Mouse (Mus musculus): ENCODE results near the gene Rpn2. TPM values are rescaled to one million over a fixed set of nuclear protein-coding genes. Genes with fewer than 3 reads are reported as not detected.

Gene Rpn2
- total RNA-seq, 2 experiments from 2014 or later: 132 to 138 TPM

GRCm38 (mm10) chr2:157315486-157315885, 36.7 kb downstream of the Rpn2 start:
- no peak overlapping the region for H3K27ac ChIP-seq

DNA sequence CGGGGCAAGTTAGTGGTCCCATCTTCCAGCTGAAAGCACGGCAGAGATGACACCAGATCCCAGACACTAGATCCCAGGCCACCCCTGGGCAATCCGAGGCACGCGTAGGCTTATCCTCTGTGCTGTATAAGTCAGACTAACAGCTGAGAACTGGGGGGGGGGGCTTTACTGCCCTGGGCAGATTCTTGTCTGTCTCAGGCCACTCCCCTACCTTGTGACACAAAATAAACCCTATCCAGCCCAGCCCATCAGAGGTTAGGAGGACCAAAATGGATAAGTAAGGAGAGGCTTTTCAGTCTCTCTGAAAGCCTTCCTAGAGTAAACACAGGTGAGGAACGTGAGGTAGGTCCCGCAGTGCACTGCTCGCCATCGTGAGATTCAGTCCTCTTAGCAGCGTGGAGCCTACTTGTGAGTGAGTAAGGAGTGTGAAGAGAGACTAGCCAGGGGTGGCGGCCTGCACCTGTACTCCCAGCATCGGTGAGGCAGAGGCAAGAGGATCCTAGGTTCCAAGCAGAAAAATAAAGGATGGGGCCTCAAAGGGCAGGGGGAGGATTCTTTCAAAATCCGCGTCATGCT, 37.6 kb downstream of the Rpn2 start:
- TF ChIP-seq CTCF (conservative IDR thresholded peaks at IDR 0.05): no peak
- Histone ChIP-seq H3K27ac (no peak overlapping the region), H3K4me3 (no peak overlapping the region)
- DNase-seq (ENCODE audit: low spot score in 2 of 2): no peak

More at GRCm38 (mm10) chr2:157315486-157315885, 36.7 kb downstream of the Rpn2 start:
- no peak for DNase-seq (ENCODE audit: low spot score in 2 of 2)
- H3K4me3 ChIP-seq: no peak overlapping the region
- TF ChIP-seq CTCF (conservative IDR thresholded peaks at IDR 0.05): no peak

DNA sequence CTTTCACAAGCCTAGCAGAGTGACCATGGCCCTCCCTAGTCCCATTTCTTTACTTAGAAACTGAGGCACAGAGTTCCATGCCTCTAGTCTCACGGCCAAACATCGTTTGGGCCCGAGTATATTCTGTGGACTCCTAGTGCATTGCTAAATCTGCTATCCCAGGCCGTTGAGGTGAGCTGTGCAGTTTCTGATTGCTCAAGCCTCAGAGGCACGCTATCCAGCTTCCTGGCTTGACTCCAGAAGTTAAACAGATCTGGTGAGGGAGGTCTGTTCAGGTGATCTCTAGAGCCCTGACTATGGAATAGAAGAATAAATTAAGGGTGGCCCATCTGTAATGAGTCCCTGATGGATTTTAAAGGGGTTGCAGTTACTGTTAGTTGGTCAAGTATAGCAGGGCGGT, 38.4 kb downstream of the Rpn2 start:
- no peak for TF ChIP-seq CTCF (conservative IDR thresholded peaks at IDR 0.05)
- DNase-seq (ENCODE audit: low spot score in 2 of 2): no peak
- H3K4me3 ChIP-seq: no peak overlapping the region
- H3K27ac ChIP-seq: peak overlapping the region; percentile 18; the same call in 1 of the 2 replicates

- no peak for TF ChIP-seq CTCF (conservative IDR thresholded peaks at IDR 0.05)
- Histone ChIP-seq H3K4me3 (no peak overlapping the region), H3K27ac (no peak overlapping the region)
- no peak for DNase-seq (ENCODE audit: low spot score in 2 of 2)
Observed at GRCm38 (mm10) chr2:157320135-157320534, 41.3 kb downstream of the Rpn2 start.

DNA sequence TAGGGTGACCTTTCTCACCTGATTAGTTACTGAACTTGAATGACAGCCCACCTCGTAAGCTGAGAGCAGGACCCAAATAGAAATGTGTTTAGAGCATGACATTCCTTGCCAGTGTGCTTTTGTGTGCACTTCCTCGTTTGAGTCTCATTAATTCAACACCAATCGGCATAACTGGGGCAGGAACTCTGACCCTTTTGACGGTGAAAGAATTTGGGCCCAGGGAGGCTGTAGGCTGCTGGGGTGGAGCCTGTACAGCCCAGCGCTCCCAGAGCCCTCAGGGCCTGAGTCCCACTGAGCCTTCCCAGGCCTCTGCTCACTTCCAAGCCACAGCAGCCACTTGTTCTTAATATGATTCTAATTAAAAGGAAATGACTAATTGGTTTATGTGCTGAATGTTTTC, 42.1 kb downstream of the Rpn2 start:
- no peak for TF ChIP-seq CTCF (conservative IDR thresholded peaks at IDR 0.05)
- no peak for DNase-seq (ENCODE audit: low spot score in 2 of 2)
- Histone ChIP-seq H3K4me3 (no peak overlapping the region), H3K27ac (0 out of 2 replicates have a peak overlapping the region, but pooled peaks have one; percentile 1)

- H3K4me3 ChIP-seq: no peak overlapping the region
- no peak for DNase-seq (ENCODE audit: low spot score in 2 of 2)
- no peak for TF ChIP-seq CTCF (conservative IDR thresholded peaks at IDR 0.05)
- H3K27ac ChIP-seq: peak overlapping the region; percentile 18; the same call in 1 of the 2 replicates
Observed at GRCm38 (mm10) chr2:157322029-157322766, 43.4 kb downstream of the Rpn2 start.

GRCm38 (mm10) chr2:157325238-157325637, 46.4 kb downstream of the Rpn2 start:
- no peak for TF ChIP-seq CTCF (conservative IDR thresholded peaks at IDR 0.05)
- Histone ChIP-seq H3K27ac (no peak overlapping the region), H3K4me3 (no peak overlapping the region)
- DNase-seq (ENCODE audit: low spot score in 2 of 2): no peak

DNA sequence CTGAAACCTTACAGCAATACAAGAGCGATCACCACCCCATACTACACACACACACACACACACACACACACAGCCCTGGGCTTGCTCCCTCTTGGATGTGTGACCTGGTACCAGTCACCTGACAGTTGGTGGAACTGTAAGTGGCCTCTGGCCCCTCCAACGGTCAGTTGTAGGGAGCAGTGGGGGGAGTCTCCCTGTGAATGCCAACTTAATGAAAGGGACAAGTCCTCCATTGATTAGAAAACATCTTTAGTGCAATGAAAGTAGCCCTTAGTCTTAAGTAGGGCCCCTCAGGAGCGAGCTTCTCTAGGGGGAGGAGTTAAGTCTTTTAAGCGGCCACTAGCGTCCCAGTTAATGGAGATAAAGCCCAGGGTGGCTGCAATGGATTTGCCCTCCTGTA, 49.3 kb downstream of the Rpn2 start:
- DNase-seq (ENCODE audit: low spot score in 2 of 2): no peak
- H3K27ac ChIP-seq: no peak overlapping the region

GRCm38 (mm10) chr2:157328570-157328969, 49.8 kb downstream of the Rpn2 start:
- H3K27ac ChIP-seq: no peak overlapping the region
- TF ChIP-seq CTCF (conservative IDR thresholded peaks at IDR 0.05): no peak
- DNase-seq (ENCODE audit: low spot score in 2 of 2): no peak
- no peak overlapping the region for H3K4me3 ChIP-seq

More for the DNA sequence above, 49.3 kb downstream of the Rpn2 start:
- TF ChIP-seq CTCF (conservative IDR thresholded peaks at IDR 0.05): no peak
- no peak overlapping the region for H3K4me3 ChIP-seq

DNA sequence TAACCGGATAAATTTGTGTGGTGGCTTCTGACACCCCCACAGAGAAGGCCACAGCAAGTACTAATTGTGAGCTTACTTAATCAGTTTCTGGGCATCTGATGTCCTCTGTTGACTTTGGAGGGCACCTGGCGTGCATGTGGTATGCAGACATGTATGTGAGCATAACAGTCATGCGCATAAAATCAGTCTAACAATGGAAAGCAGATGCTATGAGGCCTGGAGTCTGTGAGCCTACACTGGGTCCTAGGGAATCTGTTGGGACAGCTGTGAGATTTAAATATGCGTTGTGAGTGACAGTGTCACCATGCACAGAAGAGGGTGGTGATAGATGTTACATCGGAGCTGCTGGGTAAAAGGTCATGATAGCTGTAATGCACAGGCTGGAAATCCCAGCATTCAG, 53.2 kb downstream of the Rpn2 start:
- H3K4me3 ChIP-seq: no peak overlapping the region
- TF ChIP-seq CTCF (conservative IDR thresholded peaks at IDR 0.05): no peak
- DNase-seq (ENCODE audit: low spot score in 2 of 2): no peak
- no peak overlapping the region for H3K27ac ChIP-seq

DNA sequence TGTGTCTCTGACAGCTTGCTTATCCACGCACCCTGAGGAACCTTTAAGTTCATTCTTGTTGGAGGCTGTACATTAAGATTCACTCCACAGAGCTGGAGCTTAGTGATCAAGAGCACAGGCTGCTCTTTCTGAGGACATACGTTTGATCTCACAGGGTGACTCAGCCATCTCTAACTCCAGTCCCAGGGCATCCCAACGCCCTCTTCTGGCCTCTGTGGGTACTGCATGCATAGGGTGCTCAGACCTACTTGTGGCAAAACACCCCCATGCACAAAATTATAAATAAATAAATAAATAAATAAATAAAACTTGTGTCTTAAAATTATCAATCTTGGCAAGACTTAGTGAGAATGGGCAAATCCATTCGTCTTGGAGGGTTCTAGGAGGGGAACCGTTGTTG, 59.8 kb downstream of the Rpn2 start:
- TF ChIP-seq CTCF (conservative IDR thresholded peaks at IDR 0.05): peak; percentile 86
- Histone ChIP-seq H3K4me3 (no peak overlapping the region), H3K27ac (no peak overlapping the region)
- DNase-seq (ENCODE audit: low spot score in 2 of 2): peak; percentile 64 to 80

GRCm38 (mm10) chr2:157339532-157339931, 60.7 kb downstream of the Rpn2 start:
- peak overlapping the region; percentile 90 for H3K27ac ChIP-seq
- no peak overlapping the region for H3K4me3 ChIP-seq
- no peak for DNase-seq (ENCODE audit: low spot score in 2 of 2)
- TF ChIP-seq CTCF (conservative IDR thresholded peaks at IDR 0.05): no peak

DNA sequence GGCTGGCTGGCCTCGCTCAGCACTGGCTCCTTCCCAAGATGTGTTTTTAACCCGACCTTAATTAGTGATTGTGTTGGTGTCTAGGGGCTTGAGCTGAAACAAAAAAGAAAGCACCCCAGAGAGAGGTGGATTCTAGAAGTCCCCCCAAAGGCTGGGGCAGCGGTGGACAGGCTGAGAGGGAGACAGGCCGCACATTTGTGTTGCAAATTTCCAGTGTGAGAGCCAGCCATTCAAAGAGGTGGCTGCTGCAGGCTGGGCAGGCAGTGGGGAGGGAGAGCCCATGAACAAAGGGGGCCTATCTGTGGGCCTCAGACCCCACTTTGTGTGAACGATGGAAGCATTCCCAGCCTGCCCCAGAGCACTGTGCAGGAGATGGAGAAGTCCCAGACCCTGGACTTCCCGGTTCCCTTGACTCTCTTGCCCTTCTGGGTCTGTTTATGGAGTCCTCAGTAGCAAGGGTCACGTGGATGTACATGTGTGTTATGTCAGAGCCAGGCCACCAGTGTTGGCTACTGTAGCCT, 61.5 kb downstream of the Rpn2 start:
- no peak for TF ChIP-seq CTCF (conservative IDR thresholded peaks at IDR 0.05)
- peak; percentile 49 to 87 for DNase-seq (ENCODE audit: low spot score in 2 of 2)
- peak overlapping the region; percentile 90 for H3K27ac ChIP-seq

More for the DNA sequence above, 61.5 kb downstream of the Rpn2 start:
- H3K4me3 ChIP-seq: no peak overlapping the region
